Mouse (Mus musculus): ENCODE results near the gene B230219D22Rik. TPM values are rescaled to one million over a fixed set of nuclear protein-coding genes. Genes with fewer than 3 reads are reported as not detected.
A peak's percentile ranks its signal among the peaks of the same experiment; 100 is the strongest.
"Not testable (repeated sequence)": the region's sequence is repeated elsewhere in the genome, so short reads cannot be mapped to it uniquely, and the experiment has no call there.

Gene B230219D22Rik
- polyA plus RNA-seq, 1 experiment from 2014 or later: 77.6 TPM

DNA sequence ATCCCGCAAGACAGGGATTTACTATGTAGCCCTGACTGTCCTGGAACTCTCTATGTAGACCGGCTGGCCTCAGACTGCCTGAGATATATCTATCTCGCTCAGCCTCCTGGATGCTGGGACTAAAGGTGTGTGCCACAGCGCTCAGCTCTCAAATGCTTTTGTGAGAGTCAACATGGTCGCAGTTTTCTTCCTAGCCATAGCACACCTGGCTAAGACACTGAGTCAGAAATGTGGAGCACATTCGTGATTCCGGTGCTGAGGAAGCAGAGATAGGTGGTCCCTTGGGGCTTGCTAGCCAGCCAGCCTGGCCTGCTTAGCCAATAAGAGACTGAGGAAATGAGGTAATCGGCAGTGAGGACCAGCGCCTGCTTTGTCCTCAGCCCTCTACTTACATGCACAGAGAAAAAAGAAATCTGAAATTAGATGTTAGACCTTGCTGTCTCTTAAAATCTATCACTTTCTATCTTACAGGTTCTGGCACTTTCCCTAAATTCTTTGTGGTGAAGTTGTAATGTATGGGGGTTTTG is 6.8 kb upstream of the B230219D22Rik start:
- H3K9ac ChIP-seq (ENCODE audit: low read depth, low read length): no peak overlapping the region

GRCm38 (mm10) chr13:55687927-55688602 is 4.9 kb upstream of the B230219D22Rik start:
- Histone ChIP-seq H3K4me3 (ENCODE audit: low read length) (no peak overlapping the region), H3K4me1 (ENCODE audit: control insufficient read depth, insufficient read depth, low read length) (no peaks in the 10 kb centered on the region), H3K9me3 (ENCODE audit: control insufficient read depth, low read length) (no peaks in the 10 kb centered on the region), H3K27me3 (ENCODE audit: control insufficient read depth, insufficient read depth, low read length) (no peaks in the 10 kb centered on the region), H3K27ac (ENCODE audit: low read depth, low read length) (no peak overlapping the region), H3K9ac (ENCODE audit: low read depth, low read length) (no peak overlapping the region), H3K4me2 (replicated peaks; ENCODE audit: low read depth, low read length) (no peak overlapping the region), H3K36me3 (ENCODE audit: control insufficient read depth, insufficient read depth, low read length) (0 out of 2 replicates have a peak, but pooled peaks cover 3% of the 10 kb centered on the region)
- ATAC-seq (ENCODE audit: low FRiP score, low TSS enrichment): no peak
- 40% methylated on average over 4 of the region's 4 CpGs for WGBS

More for the DNA sequence above, 6.8 kb upstream of the B230219D22Rik start:
- 71% methylated on average over 9 of the region's 9 CpGs for WGBS
- Histone ChIP-seq H3K9me3 (ENCODE audit: control insufficient read depth, low read length) (no peaks in the 10 kb centered on the region), H3K4me1 (ENCODE audit: control insufficient read depth, insufficient read depth, low read length) (no peaks in the 10 kb centered on the region), H3K36me3 (ENCODE audit: control insufficient read depth, insufficient read depth, low read length) (peaks cover 12% of the 10 kb centered on the region; the same call in 1 of the 2 replicates), H3K4me2 (replicated peaks; ENCODE audit: low read depth, low read length) (no peak overlapping the region), H3K27me3 (ENCODE audit: control insufficient read depth, insufficient read depth, low read length) (no peaks in the 10 kb centered on the region), H3K27ac (ENCODE audit: low read depth, low read length) (no peak overlapping the region), H3K4me3 (ENCODE audit: low read length) (no peak overlapping the region)
- no peak for ATAC-seq (ENCODE audit: low FRiP score, low TSS enrichment)

GRCm38 (mm10) chr13:55693243-55693721 is 358 bp downstream of the B230219D22Rik start:
- no peak; the same call in 1 of the 2 replicates for ATAC-seq (ENCODE audit: low FRiP score, low TSS enrichment)

DNA sequence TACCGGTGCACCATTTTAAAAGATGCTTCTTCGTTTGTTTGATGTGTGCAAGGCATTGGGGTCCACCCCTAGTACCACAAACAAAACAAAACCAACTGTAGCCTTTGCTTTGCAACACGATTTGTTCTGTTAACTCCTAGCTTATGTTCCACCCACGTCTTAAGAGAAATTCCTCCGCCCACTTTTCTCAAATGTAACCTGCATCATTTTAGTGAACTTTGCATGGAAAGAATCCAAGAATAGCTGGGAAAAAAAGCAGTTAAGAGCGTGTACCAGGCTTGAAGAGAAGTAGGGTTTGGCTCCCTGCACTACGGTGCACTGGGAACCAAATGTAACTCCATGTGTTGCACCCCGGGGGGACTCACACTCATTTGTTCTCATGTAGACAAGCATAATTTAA is 1.2 kb downstream of the B230219D22Rik start:
- no peaks in the 10 kb centered on the region for H3K9me3 ChIP-seq (ENCODE audit: control insufficient read depth, low read length)
- H3K4me2 ChIP-seq (replicated peaks; ENCODE audit: low read depth, low read length): peak overlapping the region; percentile 84
- H3K4me3 ChIP-seq (ENCODE audit: low read length): peak overlapping the region; percentile 66
- H3K9ac ChIP-seq (ENCODE audit: low read depth, low read length): peak overlapping the region; percentile 100
- WGBS: 11% methylated on average over 8 of the region's 8 CpGs
- H3K36me3 ChIP-seq (ENCODE audit: control insufficient read depth, insufficient read depth, low read length): peaks cover 8% of the 10 kb centered on the region
- 0 out of 2 replicates have a peak overlapping the region, but pooled peaks have one; percentile 94 for H3K27ac ChIP-seq (ENCODE audit: low read depth, low read length)
- H3K27me3 ChIP-seq (ENCODE audit: control insufficient read depth, insufficient read depth, low read length): no peaks in the 10 kb centered on the region
- no peak for ATAC-seq (ENCODE audit: low FRiP score, low TSS enrichment)
- peaks cover 14% of the 10 kb centered on the region for H3K4me1 ChIP-seq (ENCODE audit: control insufficient read depth, insufficient read depth, low read length)

More at GRCm38 (mm10) chr13:55693243-55693721, 358 bp downstream of the B230219D22Rik start:
- no peaks in the 10 kb centered on the region for H3K36me3 ChIP-seq (ENCODE audit: control insufficient read depth, insufficient read depth, low read length)
- peaks cover 14% of the 10 kb centered on the region for H3K4me1 ChIP-seq (ENCODE audit: control insufficient read depth, insufficient read depth, low read length)
- H3K4me3 ChIP-seq (ENCODE audit: low read length): peak overlapping the region; percentile 66
- H3K9ac ChIP-seq (ENCODE audit: low read depth, low read length): peak overlapping the region; percentile 100
- H3K4me2 ChIP-seq (replicated peaks; ENCODE audit: low read depth, low read length): peak overlapping the region; percentile 84
- WGBS: under 1% methylated on average over 45 of the region's 70 CpGs
- H3K27me3 ChIP-seq (ENCODE audit: control insufficient read depth, insufficient read depth, low read length): no peaks in the 10 kb centered on the region
- no peaks in the 10 kb centered on the region for H3K9me3 ChIP-seq (ENCODE audit: control insufficient read depth, low read length)
- peak overlapping the region; percentile 94 for H3K27ac ChIP-seq (ENCODE audit: low read depth, low read length)

- not testable (repeated sequence) for H3K27ac ChIP-seq (ENCODE audit: low read depth, low read length); H3K27me3 ChIP-seq (ENCODE audit: control insufficient read depth, insufficient read depth, low read length); ATAC-seq (ENCODE audit: low FRiP score, low TSS enrichment); H3K4me3 ChIP-seq (ENCODE audit: low read length); H3K4me2 ChIP-seq (replicated peaks; ENCODE audit: low read depth, low read length); H3K9ac ChIP-seq (ENCODE audit: low read depth, low read length); H3K9me3 ChIP-seq (ENCODE audit: control insufficient read depth, low read length)
- Histone ChIP-seq H3K36me3 (ENCODE audit: control insufficient read depth, insufficient read depth, low read length) (peaks cover 24% of the 10 kb centered on the region), H3K4me1 (ENCODE audit: control insufficient read depth, insufficient read depth, low read length) (peaks cover 14% of the 10 kb centered on the region)
- no CpG with 5 or more reads among the region's 3 CpGs for WGBS
Measured at GRCm38 (mm10) chr13:55695989-55696388, 3.1 kb downstream of the B230219D22Rik start.

DNA sequence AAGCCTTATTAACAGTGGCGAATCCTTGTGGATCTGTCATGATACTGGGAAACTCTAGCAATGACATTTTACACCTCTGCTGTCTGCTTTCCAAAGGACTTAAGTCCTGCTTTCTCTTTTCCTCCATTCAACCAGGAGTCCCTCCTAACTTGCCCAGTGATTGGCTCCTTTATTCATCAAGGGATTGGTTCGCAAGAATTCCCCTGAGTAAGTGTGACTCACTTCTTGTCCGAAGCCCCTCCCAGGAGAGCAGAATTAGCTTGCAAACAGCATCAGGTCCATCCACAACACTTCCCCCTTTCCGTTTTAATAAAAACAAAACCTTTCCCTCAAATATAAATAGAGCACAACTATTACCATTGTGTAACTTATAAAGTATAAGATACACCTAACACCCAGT is 11.4 kb downstream of the B230219D22Rik start:
- Histone ChIP-seq H3K4me1 (ENCODE audit: control insufficient read depth, insufficient read depth, low read length) (no peaks in the 10 kb centered on the region), H3K36me3 (ENCODE audit: control insufficient read depth, insufficient read depth, low read length) (peaks cover 44% of the 10 kb centered on the region), H3K27ac (ENCODE audit: low read depth, low read length) (no peak overlapping the region), H3K9me3 (ENCODE audit: control insufficient read depth, low read length) (peaks cover 4% of the 10 kb centered on the region; the same call in 1 of the 2 replicates), H3K4me3 (ENCODE audit: low read length) (no peak overlapping the region), H3K4me2 (replicated peaks; ENCODE audit: low read depth, low read length) (no peak overlapping the region), H3K9ac (ENCODE audit: low read depth, low read length) (no peak overlapping the region), H3K27me3 (ENCODE audit: control insufficient read depth, insufficient read depth, low read length) (no peaks in the 10 kb centered on the region)
- ATAC-seq (ENCODE audit: low FRiP score, low TSS enrichment): no peak
- WGBS: 94% methylated on average over 4 of the region's 4 CpGs

- no peak for ATAC-seq (ENCODE audit: low FRiP score, low TSS enrichment)
- H3K4me1 ChIP-seq (ENCODE audit: control insufficient read depth, insufficient read depth, low read length): no peaks in the 10 kb centered on the region
- H3K9ac ChIP-seq (ENCODE audit: low read depth, low read length): no peak overlapping the region
- H3K36me3 ChIP-seq (ENCODE audit: control insufficient read depth, insufficient read depth, low read length): no peaks in the 10 kb centered on the region
- no peak overlapping the region for H3K4me3 ChIP-seq (ENCODE audit: low read length)
- no peaks in the 10 kb centered on the region for H3K27me3 ChIP-seq (ENCODE audit: control insufficient read depth, insufficient read depth, low read length)
- no peak overlapping the region for H3K4me2 ChIP-seq (replicated peaks; ENCODE audit: low read depth, low read length)
- no peak overlapping the region for H3K27ac ChIP-seq (ENCODE audit: low read depth, low read length)
- H3K9me3 ChIP-seq (ENCODE audit: control insufficient read depth, low read length): no peaks in the 10 kb centered on the region
- WGBS: 89% methylated on average over 3 of the region's 3 CpGs
Measured at GRCm38 (mm10) chr13:55712846-55713245, 19.9 kb downstream of the B230219D22Rik start.

DNA sequence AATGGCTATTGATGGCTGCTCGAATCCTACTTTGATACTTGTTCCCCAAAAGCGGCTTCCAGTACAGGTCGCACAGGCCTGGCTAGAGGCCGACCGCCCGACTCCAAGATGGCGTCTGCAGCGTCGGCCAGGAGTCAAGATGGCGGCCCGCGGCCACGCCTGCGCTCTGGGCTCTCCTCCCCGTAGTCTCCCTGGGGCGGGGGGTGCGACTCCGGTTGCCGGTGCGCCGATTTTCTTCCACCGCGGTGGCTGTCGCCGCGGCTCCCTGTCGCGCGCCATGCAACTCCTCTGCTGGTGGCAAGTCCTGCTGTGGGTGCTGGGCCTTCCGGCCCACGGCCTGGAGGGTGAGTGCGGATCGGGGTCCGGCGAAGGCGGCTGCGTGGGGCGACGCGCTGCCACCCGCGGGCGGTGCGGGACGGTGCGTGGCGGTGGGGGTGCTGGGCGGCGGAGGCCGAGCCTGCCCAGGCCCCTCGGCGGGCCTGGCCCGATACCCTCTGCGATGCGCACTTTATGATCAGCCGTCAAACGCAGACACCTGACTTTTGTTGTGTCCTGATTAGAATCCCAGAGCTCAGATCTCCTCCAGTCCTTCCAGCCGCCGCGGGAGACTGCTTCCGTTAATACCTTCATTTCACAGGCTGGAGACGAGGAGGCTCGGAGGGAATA is 21.7 kb downstream of the B230219D22Rik start, which contains the start of gene Txndc15:
TSS of gene Txndc15 (plus strand) at position 150 of the 666 bp plus-strand sequence.
- Histone ChIP-seq H3K36me3 (ENCODE audit: control insufficient read depth, insufficient read depth, low read length) (peaks cover 5% of the 10 kb centered on the region; the same call in 1 of the 2 replicates), H3K9ac (ENCODE audit: low read depth, low read length) (peak within 1 kb of the TSS; percentile 84), H3K9me3 (ENCODE audit: control insufficient read depth, low read length) (no peaks in the 10 kb centered on the region), H3K4me1 (ENCODE audit: control insufficient read depth, insufficient read depth, low read length) (no peaks in the 10 kb centered on the region), H3K4me2 (replicated peaks; ENCODE audit: low read depth, low read length) (peak within 1 kb of the TSS; percentile 50), H3K27me3 (ENCODE audit: control insufficient read depth, insufficient read depth, low read length) (no peaks in the 10 kb centered on the region), H3K4me3 (ENCODE audit: low read length) (peak within 1 kb of the TSS; percentile 75), H3K27ac (ENCODE audit: low read depth, low read length) (peak within 1 kb of the TSS; percentile 60)
- peak; percentile 93 for ATAC-seq (ENCODE audit: low FRiP score, low TSS enrichment)
- under 1% methylated on average over 63 of the region's 63 CpGs for WGBS
